Comparison of ENCODE assay signal across 10 mouse cellular contexts in genomic region chr9:40537708-40538105, GRCm38 (mm10). TPM values are rescaled to one million over a fixed set of nuclear protein-coding genes. Genes with fewer than 3 reads are reported as not detected.
DNase-seq lines count a peak whose midpoint lies in the region; ATAC-seq and TF ChIP-seq lines count a peak whose summit lies in the region.
"Had no signal": no experiment of that assay in that cellular context is flagged by ENCODE, and none has a peak within 500 bp of the region (broad histone marks: within the 10 kb centered on the region; RNA-seq: fewer than 3 reads in every experiment).

No protein-coding gene starts in this region.

- DNase-seq in ovary, adult 18-20 months (ENCODE audit: low spot score): peak; percentile 20
- DNase-seq in ovary, postnatal 14 days (ENCODE audit: low spot score): no peak
- peak; percentile 21 for DNase-seq in embryonic facial prominence, embryonic 10.5 days (ENCODE audit: low spot score)
- peak; percentile 83 to 86 for DNase-seq in heart, postnatal 10 days
- peak; percentile 53 to 71 for DNase-seq in layer of hippocampus, adult 2 months (ENCODE audit: low spot score in 2 of 2)

- H3K9me3 ChIP-seq in embryonic facial prominence, embryonic 10.5 days: no peaks in the 10 kb centered on the region
- H3K9me3 ChIP-seq in neural tube, embryonic 13.5 days: no peaks in the 10 kb centered on the region
- no peaks in the 10 kb centered on the region for H3K9me3 ChIP-seq in intestine, embryonic 16.5 days (ENCODE audit: control insufficient read depth, low read length)

- no peak overlapping the region for H3K9ac ChIP-seq in neural tube, embryonic 13.5 days
- no peak overlapping the region for H3K9ac ChIP-seq in intestine, embryonic 16.5 days (ENCODE audit: low read depth, low read length)
- H3K9ac ChIP-seq: liver, embryonic 14.5 days had no signal

- no peak overlapping the region for H3K4me2 ChIP-seq in neural tube, embryonic 13.5 days
- no peak overlapping the region for H3K4me2 ChIP-seq in intestine, embryonic 16.5 days (ENCODE audit: low read depth, low read length)

- peaks cover 12% of the 10 kb centered on the region for H3K4me1 ChIP-seq in embryonic facial prominence, embryonic 10.5 days
- peaks cover 35% of the 10 kb centered on the region for H3K4me1 ChIP-seq in neural tube, embryonic 13.5 days (replicated peaks)
- H3K4me1 ChIP-seq in intestine, embryonic 16.5 days (ENCODE audit: control insufficient read depth, insufficient read depth, low read length): no peaks in the 10 kb centered on the region

- H3K36me3 ChIP-seq in embryonic facial prominence, embryonic 10.5 days (replicated peaks): no peaks in the 10 kb centered on the region
- H3K36me3 ChIP-seq in neural tube, embryonic 13.5 days: no peaks in the 10 kb centered on the region
- no peaks in the 10 kb centered on the region for H3K36me3 ChIP-seq in intestine, embryonic 16.5 days (ENCODE audit: control insufficient read depth, insufficient read depth, low read length)

- ATAC-seq in neural tube, embryonic 13.5 days (ENCODE audit: low read depth): peak; percentile 72
- ATAC-seq in intestine, embryonic 16.5 days: no peak
- ATAC-seq in inflammation-experienced regulatory T-cells, adult 6 months: no peak
- ATAC-seq: Patski had no signal

- no peak overlapping the region for H3K4me3 ChIP-seq in embryonic facial prominence, embryonic 10.5 days
- no peak overlapping the region for H3K4me3 ChIP-seq in layer of hippocampus, adult 2 months
- H3K4me3 ChIP-seq in neural tube, embryonic 13.5 days: no peak overlapping the region
- H3K4me3 ChIP-seq in intestine, embryonic 16.5 days (ENCODE audit: low read length): no peak overlapping the region

- intact Hi-C loops in heart, postnatal 10 days (cut with DNase I): no loop called here

- peak overlapping the region; percentile 30; the same call in 1 of the 2 replicates for H3K27ac ChIP-seq in embryonic facial prominence, embryonic 10.5 days (replicated peaks)
- no peak overlapping the region for H3K27ac ChIP-seq in layer of hippocampus, adult 2 months
- H3K27ac ChIP-seq in neural tube, embryonic 13.5 days (replicated peaks): no peak overlapping the region
- H3K27ac ChIP-seq in intestine, embryonic 16.5 days (ENCODE audit: low read length): no peak overlapping the region
- H3K27ac ChIP-seq: liver, embryonic 14.5 days had no signal

- no peak for TF ChIP-seq CTCF in layer of hippocampus, adult 2 months (conservative IDR thresholded peaks at IDR 0.05)

- WGBS in embryonic facial prominence, embryonic 10.5 days: 45% methylated on average over 2 of the region's 2 CpGs
- 23% methylated on average over 2 of the region's 2 CpGs for WGBS in neural tube, embryonic 13.5 days
- WGBS in intestine, embryonic 16.5 days: 35% methylated on average over 2 of the region's 2 CpGs

- H3K27me3 ChIP-seq in embryonic facial prominence, embryonic 10.5 days (replicated peaks; ENCODE audit: low read depth, poor library complexity, severe bottlenecking): peaks cover under 1% of the 10 kb centered on the region
- H3K27me3 ChIP-seq in neural tube, embryonic 13.5 days: no peaks in the 10 kb centered on the region
- H3K27me3 ChIP-seq in intestine, embryonic 16.5 days (replicated peaks; ENCODE audit: control insufficient read depth, insufficient read depth, low read length): no peaks in the 10 kb centered on the region

RNA-seq across cellular contexts. Expression of gene Gramd1b, which starts 6.5 kb away (rescaled TPM):
- polyA plus RNA-seq in embryonic facial prominence, embryonic 10.5 days (2016; fragmentation: Nextera tagmentation; extraction: Ambion mirVana): 2.4 and 3.0 TPM in 2 replicates
- total RNA-seq in heart, postnatal 10 days (2021): 10 to 100 TPM; 11.6 to 15.8 TPM
- 100 to 1,000 TPM; 158 to 164 TPM for total RNA-seq in layer of hippocampus, adult 2 months (2021)
- 9.5 and 12.0 TPM in 2 replicates for polyA plus RNA-seq in neural tube, embryonic 13.5 days (2015; fragmentation: Nextera tagmentation; extraction: Ambion mirVana)
- polyA plus RNA-seq in intestine, embryonic 16.5 days (2015; fragmentation: Nextera tagmentation; extraction: Ambion mirVana): 4.9 and 6.0 TPM in 2 replicates
- polyA plus RNA-seq in inflammation-experienced regulatory T-cells, adult 6 months (2017; shearing (Covaris generic)): 10 to 100 TPM; 69.8 to 81.5 (median 80.6) TPM
